Mouse (Mus musculus) Patski (cell line): ENCODE measurements around the gene Sox13. TPM values are rescaled to one million over a fixed set of nuclear protein-coding genes. Genes with fewer than 3 reads are reported as not detected.

Experiments used
- ATAC-seq: fragments of 100-300 bp; one replicate; pipeline ENCODE4 v1.8.0; 2021
- CTCF ChIA-PET: fragments of 350-600 bp; sonication (Branson Sonifier 250); formaldehyde crosslinking; loops from one replicate; lab custom pipeline; 2022; ENCODE audit warnings: inconsistent platforms; lab: Charles Lee
- POLR2A ChIA-PET: fragments of 350-600 bp; sonication (Branson Sonifier 250); formaldehyde crosslinking; loops from one replicate; lab custom pipeline; 2022; ENCODE audit warnings: antibody characterized with exemption, inconsistent platforms; lab: Charles Lee
- DNase-seq: peaks from one replicate; pipeline ENCODE4 v3.0.0-alpha.2; 2011; ENCODE audit warnings: low read depth, low spot score
- H3K27me3 ChIP-seq: fragments of 371-371 bp; one replicate; pipeline ENCODE4 v1.5.1; 2021
- CTCF ChIP-seq: fragments of 100-300 bp; IDR thresholded peaks from one replicate; pipeline ENCODE4 v1.5.1; 2021
- in situ Hi-C: fragments of 300-500 bp; cut with MboI; formaldehyde crosslinking; loops from 3 replicates; pipeline ENCODE4 v1.11.1; 2018; ENCODE audit warnings: low pct_unique_long_range_greater_than_20kb, mixed read lengths
- polyA plus RNA-seq: library from polyadenylated mRNA; unstranded; gene quantifications from one replicate; pipeline ENCODE4 v1.2.3, GENCODE M21; 2021

Sox13 gene
- polyA plus RNA-seq, 1 experiment from 2014 or later: 11.3 TPM

- peaks cover 60% of the 10 kb centered on the region for H3K27me3 ChIP-seq
- POLR2A ChIA-PET: no interaction called here
- ATAC-seq (no peak), DNase-seq (no peak)
- in situ Hi-C loops: no loop called here
- CTCF ChIA-PET: interaction anchor here (0.8 to 1.5 kb wide), 2 partner anchors 13 to 18 kb away, joined by 3 to 4 read pairs; partner anchors contain the start of gene Kiss1
- TF ChIP-seq CTCF: no peak
Observed at GRCm38 (mm10) chr1:133333937-133334336, 90.2 kb downstream of the Sox13 start.

DNA sequence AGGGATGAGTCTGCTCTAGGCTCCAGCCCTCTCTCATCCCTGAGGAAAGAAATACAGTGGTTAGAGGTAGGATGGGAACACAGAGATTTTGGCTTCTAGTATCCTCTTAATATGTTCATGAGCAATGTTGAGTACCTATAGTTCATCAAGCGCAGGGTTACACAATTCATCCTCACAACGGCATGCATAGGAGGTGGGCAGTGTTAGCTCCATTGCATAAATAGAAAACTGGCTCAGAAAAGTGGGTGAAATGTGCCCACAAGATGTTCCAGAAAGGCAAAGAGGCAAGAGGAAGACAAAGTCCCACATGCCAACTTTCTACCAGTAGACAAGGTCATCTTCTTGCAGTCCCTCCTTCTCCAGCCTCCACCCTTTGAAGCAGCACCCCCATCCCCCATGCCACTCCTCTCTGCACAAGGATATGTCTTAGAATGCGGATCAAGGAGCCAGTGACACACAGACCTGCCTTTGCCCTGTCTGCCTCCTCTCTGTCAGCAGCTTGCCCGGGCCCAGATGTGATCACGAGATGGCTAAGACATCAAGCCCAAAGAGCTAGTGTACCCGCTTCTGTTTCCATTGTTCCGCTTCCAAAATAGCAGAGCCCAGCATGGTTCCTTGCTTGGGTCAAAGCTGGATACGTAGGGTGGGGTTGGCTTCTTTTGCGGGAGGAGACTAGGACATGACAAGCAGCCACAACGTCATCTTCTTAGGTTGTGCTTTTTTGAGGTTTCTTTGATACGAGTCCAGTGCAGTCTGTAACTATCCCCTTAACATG, 91.3 kb downstream of the Sox13 start:
- in situ Hi-C loops: no loop called here
- ATAC-seq (no peak), DNase-seq (no peak)
- peaks cover 57% of the 10 kb centered on the region for H3K27me3 ChIP-seq
- POLR2A ChIA-PET: no interaction called here
- CTCF ChIA-PET: interaction anchor here (1.3 to 1.5 kb wide), 2 partner anchors 17 to 48 kb away, joined by 3 to 4 read pairs; no protein-coding TSS in a partner anchor
- TF ChIP-seq CTCF: no peak

Other genes with a start within 250 kb of the Sox13 start
- gene Golt1a, start 114.6 kb downstream of the Sox13 start, polyA plus RNA-seq: 6.9 TPM
- not detected for gene Kiss1, start 102.5 kb downstream of the Sox13 start, polyA plus RNA-seq
- not detected for gene Ren1, start 73.9 kb downstream of the Sox13 start, polyA plus RNA-seq
- gene Etnk2, start 60.8 kb downstream of the Sox13 start, polyA plus RNA-seq: 0.51 TPM
- 209 TPM for gene Snrpe, start 185.9 kb upstream of the Sox13 start, polyA plus RNA-seq
- gene Zbed6, start 236.5 kb upstream of the Sox13 start, polyA plus RNA-seq: 17.5 TPM
- 12.3 TPM for gene Gm38394, start 236.9 kb upstream of the Sox13 start, polyA plus RNA-seq